Mouse (Mus musculus) intestine, embryonic 14.5 days (tissue): ENCODE measurements around the gene Sbk1. TPM values are rescaled to one million over a fixed set of nuclear protein-coding genes. Genes with fewer than 3 reads are reported as not detected.

Experiments used
- polyA plus RNA-seq: library from polyadenylated mRNA; unstranded; fragments of >200 nt; fragmentation: Nextera tagmentation; extraction: Ambion mirVana; gene quantifications from 2 replicates; pipeline ENCODE4 v1.2.1, GENCODE M21; 2014

Gene Sbk1
- polyA plus RNA-seq, 1 experiment from 2014 or later, result 34.2 TPM

Other genes with a start within 250 kb of the Sbk1 start
- gene Gsg1l, start 190.2 kb upstream of the Sbk1 start, polyA plus RNA-seq, result 1.0 and 1.2 TPM in 2 replicates
- 67.7 and 68.7 TPM in 2 replicates for gene Xpo6, start 72.1 kb upstream of the Sbk1 start, polyA plus RNA-seq
- 1.1 and 1.9 TPM in 2 replicates for gene Lat, start 97.0 kb downstream of the Sbk1 start, polyA plus RNA-seq
- gene Spns1, start 104.8 kb downstream of the Sbk1 start, polyA plus RNA-seq, result 44.4 and 45.9 TPM in 2 replicates
- gene Nfatc2ip, start 124.1 kb downstream of the Sbk1 start, polyA plus RNA-seq, result 2.3 and 2.6 TPM in 2 replicates
- not detected in 2 replicates for gene Cd19, start 142.3 kb downstream of the Sbk1 start, polyA plus RNA-seq
- 24.6 and 27.6 TPM in 2 replicates for gene Rabep2, start 156.1 kb downstream of the Sbk1 start, polyA plus RNA-seq
- gene Atp2a1, start 190.5 kb downstream of the Sbk1 start, polyA plus RNA-seq, result 0.16 TPM in 1 of 2 replicates, not detected in the other
- 40.9 and 41.4 TPM in 2 replicates for gene Sh2b1, start 202.8 kb downstream of the Sbk1 start, polyA plus RNA-seq
- gene Tufm, start 214.7 kb downstream of the Sbk1 start, polyA plus RNA-seq, result 188 and 192 TPM in 2 replicates
- 44.4 and 50.7 TPM in 2 replicates for gene Atxn2l, start 230.8 kb downstream of the Sbk1 start, polyA plus RNA-seq